Mouse (Mus musculus) kidney, adult 11 months (tissue): ENCODE measurements around the gene Pcbp1.
A peak's percentile ranks its signal among the peaks of the same experiment; 100 is the strongest.
"Not testable (repeated sequence)": the region's sequence is repeated elsewhere in the genome, so short reads cannot be mapped to it uniquely, and the experiment has no call there.

Source experiments
- DNase-seq: peaks from one replicate; pipeline ENCODE4 v3.0.0; 2022

Gene Pcbp1

DNA sequence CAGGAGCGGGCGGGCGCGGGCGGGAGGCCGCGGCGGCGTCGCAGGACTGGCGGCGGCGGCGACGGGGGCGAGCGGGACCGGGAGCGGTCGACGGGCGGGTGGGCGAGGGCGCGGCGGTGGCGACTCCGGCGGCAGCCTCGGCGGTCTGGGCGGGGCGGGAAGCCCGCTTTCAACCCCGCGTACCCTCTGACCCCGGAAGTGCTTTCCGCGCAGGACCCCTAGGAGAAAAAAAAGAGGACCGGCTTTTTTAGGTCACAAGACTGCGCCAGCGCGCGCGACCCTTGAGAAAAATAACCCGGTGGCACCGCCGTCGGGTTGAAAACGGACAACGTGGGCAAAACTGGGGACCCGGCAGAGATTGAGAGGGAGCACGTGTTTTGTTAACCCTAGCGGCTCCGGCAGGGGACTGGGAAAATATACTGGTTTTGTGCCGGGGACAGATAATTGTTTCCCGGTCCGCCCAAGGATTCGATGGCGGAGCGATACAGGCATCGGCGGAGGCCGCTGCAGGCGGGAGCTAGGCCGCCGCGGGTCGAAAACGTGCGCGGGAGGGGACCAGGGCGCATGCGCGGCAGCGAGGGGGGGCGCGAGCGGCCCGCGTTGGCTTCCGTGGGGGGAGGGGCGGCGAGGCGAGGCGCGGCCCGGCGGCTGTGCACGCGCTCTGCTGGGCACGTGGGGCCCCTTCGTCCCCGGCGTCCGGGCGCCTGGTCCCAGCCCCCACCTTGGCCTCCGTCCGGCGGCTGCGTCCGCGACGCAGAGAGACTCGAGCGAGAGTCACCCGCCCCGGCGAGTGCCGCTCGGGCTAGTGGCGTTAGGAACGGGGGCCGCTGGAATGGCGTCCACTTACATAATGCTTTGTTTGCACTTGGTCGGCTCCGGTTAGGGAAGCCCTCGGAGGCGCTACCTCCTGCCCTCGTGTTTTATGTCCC is at the start of gene Pcbp1:
Pcbp1 (minus strand) TSS at position 290 of the 929 bp plus-strand sequence.
- DNase-seq: peak; percentile 92

DNA sequence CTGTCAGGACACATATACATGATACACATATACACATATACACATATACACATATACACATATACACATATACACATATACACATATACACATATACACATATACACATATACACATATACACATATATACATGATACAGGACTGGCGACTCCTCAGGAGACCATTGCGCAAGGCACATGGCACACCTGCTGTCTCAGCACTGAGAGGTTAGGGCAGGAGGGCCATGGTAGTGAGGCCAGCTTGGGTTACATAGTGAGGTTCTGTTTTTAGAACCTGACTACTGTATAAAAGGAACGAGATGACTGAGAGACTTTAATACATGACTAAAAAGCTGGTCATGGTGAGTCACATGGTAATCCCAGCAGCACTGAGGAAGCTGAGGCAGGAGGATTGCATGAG is 48.4 kb upstream of the Pcbp1 start:
- DNase-seq: no peak

DNA sequence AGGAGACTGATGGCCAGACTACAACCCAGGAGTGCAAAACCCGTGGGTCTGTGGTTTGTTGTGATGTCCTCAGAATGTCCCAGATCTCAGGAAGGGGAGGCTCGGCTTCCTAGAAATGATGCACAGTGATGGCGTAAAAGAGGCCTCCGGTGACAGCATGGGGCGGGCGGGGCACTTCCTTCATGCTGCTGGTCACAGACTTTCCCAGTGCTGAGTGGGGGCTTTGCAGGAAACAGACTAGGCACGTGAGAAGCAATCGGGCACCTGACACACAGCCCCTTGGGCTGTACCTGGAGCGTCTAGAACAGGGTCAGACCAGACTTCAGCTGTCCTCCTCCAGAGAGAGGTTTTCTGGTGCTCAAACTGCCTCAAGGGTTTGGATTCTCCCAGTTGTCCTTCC is 44.7 kb upstream of the Pcbp1 start:
- no peak for DNase-seq

DNA sequence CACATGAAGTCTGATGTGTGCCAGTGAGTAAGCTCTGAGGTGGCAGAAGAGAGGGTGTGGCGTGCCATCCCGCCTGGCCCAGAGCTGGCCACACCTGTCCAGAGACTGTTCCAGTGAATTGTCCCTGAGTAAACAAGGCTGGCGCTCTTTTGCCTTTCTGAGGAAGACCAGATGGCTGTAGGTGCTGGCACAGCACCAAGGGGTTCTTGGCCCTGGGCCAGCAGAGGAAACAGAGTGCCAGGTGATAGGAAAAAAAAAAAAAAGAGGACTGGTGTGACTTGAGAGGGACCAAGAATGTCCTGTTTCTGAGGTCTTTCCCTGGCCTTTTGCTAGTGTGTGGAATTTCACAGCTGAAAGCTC is 43.3 kb upstream of the Pcbp1 start:
- DNase-seq: peak; percentile 39

DNA sequence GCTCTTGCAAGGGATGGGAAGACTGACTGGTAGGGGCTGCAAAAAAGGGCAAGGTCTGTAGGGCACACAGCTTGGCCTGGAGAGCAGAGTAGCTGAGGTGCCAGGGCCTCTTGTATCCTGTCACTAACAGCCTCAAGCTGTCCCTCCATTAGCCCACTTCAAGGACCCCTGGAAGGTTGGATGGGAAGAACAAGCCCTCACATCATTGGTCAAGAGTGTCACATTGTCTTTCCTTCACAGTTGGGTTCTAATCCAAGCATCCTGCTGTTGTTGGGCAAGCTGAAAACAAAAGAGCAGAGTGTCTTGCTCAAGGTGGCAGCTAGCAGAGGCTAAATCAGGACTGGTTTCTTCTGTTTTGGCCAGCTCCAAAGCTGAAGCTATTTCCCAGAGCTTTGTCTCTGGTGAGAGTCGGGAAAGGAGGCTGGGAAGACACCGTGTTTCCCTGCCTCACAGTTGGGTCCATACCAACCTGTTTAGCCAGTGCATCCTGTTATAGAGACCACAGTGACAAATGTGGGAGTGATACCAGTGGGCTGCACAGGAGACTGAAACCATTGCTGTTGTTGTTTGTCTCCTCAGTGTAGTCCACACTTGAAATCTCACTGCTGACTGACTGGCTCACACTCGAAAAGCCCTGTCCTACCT is 42.8 kb upstream of the Pcbp1 start:
- DNase-seq: no peak

DNA sequence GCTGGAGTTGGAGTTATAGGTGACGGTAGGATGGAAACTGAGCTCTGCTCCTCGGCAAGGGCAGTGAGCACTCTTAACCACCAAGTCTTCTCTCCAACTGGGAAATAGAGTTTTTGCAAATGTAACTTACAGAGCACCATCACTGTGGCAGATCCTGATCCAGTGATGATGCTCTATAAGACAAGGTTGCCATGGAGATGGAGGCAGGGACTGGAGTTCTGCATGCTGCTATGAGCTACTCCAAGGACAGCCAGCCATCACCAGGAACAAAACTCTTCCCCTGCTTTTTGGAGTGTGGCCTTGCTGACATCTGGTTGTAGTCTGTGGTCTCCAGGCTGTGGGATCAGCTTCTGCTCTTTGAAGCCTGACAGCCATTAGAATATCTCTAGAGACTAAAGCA is 39.7 kb upstream of the Pcbp1 start:
- DNase-seq: no peak

DNA sequence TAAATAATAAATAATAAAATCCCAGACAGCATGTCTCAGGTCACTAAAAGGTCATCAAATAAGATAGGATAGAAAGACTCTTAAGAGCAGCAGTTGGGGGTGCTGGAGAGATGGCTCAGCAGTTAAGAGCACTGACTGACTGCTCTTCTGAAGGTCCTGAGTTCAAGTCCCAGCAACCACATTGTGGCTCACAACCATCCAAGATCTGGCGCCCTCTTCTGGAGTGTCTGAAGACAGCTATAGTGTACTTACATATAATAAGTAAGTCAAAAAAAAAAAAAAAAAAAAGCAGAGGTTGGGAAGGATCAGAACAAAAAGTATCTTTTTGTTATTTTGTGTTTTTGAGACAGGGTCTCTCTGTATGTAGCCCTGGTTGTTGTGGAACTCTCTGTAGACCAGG is 31.1 kb upstream of the Pcbp1 start:
- DNase-seq: not testable (repeated sequence)

DNA sequence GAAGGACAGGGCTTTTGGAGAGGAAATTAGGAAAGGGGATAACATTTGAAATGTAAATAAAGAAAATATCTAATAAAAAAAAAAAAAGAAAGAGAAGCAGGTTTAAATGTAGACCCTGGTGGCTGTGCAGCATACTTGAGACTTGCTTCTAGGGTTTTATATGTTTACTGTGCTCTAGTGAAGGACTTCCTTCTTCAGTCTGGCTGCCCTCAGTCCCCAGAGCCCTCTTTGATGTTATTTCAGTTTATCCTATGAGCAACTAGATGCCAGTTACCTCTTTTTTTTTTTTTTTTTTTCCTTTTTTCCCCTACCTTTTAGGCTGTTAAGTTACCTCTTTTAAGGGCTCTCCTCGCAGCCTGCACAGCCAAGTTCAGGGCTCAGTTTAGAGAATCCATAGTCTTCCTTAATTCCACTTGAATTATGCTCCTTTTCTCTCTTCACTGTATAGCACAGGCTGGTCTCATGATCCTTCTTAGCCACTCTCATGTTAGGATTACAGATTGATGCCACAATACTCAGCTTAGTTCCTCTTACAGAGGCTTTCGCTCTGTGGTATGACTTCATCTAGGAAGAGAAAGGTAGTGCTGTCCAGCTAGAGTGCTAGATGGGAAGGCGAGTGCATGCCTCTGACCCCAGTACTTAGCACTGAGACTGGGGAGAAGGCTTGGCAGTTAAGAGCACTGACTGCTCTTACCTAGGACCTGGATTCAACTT is 30.4 kb upstream of the Pcbp1 start:
- DNase-seq: no peak

DNA sequence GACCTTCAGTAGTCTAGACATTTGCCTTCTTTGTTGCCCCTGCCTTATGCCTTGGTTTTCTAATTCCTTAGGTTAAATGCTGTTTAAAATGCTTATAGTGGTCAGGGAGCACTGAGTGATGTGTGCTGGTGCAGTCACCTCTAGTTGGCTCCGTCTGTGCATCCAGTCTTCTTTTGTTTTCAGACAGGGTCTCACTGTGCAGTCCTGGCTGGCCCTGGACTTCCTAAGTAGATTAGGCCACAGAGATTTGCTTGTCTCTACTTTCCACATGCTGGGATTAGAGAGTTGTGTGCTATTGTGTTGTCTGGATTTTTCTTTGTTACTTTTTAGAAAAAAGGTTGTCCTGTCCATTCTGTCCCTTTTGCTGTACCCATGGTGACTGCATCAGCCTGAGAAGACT is 24.5 kb upstream of the Pcbp1 start:
- DNase-seq: no peak

DNA sequence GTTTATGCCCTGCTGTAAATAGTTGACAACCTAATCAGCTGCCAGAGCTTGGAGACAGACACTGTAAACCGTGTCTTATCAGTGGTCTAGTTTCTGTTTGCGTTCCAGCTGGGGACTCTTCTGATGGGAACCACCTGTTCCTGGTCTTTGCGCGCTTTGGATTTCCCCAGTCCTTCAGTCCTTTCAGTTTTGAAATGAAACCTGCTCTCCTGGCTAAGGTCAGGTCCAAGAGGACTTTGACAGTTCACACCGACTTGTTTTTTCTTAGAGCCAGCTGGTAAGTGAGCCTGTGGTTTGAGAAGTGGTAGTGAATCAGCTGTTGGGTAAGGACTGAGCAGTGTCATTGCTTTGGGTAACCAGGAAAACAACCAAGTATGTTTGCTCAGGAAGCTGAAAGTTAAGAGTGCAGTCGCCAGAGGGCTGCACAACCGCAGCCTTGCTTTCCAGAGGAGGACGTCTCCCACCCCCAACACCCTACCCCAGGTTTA is 21.8 kb upstream of the Pcbp1 start:
- peak; percentile 51 for DNase-seq

DNA sequence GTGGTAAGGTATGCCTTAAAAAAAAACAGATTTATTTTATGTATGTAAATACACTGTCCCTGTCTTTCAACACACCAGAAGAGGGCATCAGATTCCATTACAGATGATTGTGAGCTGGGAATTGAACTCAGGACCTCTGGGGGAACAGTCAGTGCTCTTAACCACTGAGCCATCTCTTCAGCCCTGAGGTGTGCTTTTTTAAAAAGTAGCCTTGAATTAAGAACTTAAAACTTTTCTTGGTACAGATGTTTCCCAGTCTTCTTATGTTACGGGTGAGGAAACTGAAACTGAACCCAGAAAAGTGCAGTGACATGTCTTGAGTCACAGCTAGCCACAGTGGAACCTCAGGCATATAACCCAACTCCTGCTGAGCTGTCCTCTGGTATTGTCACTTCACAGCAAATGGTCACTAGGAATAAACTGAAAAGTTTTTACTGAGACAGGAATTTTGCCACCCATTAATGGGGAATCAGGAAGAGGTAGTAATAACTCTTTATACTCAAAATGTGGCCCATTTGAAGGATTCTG is 21.2 kb upstream of the Pcbp1 start:
- no peak for DNase-seq

DNA sequence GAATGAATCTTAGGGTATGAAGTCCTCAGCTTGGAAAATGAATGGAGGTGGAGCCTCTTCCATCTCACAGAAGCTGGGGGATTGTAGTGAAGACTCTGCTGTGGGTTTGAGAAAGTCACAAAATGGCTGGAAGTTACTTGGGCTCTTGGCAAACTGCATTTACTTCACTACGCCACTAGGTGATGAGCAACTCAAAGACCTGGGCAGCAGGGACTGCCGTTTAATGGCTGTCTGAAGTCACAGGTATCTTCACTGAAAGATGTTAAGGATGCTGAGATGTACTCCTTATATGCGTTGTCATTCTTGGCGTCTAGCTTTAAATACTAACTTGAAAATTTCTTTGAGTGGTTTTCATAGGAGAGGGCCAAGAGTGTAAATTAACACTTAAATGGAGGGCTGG is 19.1 kb upstream of the Pcbp1 start:
- DNase-seq: no peak

DNA sequence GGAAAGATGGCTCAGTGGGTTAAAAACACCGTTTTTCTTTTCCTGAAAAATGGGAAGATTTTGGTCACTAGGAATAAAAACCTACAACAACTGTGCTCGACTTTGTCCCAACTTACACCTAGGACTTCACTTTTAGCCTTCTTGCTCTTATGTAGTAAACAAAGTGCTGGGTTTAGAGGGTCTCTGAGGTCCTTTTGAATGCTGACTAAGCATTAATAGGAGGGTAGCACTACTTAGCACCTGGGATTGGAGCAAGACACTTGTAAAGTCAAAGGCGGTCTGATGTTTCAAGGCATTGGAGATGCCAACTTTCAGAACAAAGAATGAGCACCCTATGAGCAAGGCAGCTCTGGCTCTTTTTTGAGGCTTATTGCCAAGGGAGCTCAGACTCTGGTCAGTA is 17.7 kb upstream of the Pcbp1 start:
- no peak for DNase-seq

DNA sequence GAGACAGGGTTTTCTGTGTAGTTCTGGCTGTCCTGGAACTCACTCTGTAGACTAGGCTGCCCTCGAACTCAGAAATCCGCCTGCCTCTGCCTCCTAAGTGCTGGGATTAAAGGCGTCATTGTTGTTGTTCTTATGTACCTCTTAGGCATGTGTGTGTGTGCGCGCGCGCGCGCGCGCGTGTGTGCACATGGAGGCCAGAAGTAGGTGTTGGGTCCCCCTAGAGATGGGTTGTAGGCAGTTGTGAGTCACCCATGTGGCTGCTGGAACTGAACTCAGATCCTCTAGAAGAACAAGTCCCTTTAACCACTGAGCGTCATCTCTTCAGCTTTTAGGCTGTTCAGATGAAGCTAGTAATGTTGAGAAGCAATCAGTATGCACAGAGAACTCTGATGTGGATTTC is 16.9 kb upstream of the Pcbp1 start:
- DNase-seq: no peak

DNA sequence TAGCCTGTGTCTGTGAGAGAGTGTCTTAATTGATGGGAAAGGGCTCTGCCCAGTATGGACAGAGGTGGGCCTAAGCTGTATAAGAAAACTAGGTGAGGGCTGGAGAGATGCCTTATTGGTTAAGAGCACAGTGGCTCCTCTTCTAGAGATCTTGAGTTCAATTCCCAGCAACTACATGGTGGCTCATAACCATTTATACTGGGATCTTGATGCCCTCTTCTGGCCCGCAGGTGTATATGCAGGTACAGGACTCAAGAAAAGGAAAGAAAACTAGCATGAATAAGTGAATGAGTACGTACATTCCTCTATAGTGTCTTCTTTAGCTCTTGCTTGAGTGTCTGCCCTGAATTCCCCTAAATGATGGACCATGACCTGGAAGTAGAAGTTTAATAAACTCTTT is 15.5 kb upstream of the Pcbp1 start:
- no peak for DNase-seq

DNA sequence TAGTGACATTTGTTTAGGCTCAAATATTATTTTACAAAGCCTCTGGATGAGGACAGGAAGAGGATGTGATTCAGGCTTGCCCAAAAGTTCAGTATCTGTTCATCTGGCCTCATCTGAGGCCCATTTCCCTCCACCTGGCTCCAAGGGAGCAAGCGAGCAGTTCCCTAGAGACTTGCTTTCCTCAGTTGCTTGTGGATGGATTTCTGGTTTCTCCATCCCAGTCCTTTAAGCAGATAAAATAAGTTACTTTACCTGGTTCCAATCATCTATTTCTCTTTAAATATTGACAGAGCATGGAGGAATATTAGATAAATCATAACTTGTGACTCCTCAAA is 2.3 kb upstream of the Pcbp1 start:
- no peak for DNase-seq

DNA sequence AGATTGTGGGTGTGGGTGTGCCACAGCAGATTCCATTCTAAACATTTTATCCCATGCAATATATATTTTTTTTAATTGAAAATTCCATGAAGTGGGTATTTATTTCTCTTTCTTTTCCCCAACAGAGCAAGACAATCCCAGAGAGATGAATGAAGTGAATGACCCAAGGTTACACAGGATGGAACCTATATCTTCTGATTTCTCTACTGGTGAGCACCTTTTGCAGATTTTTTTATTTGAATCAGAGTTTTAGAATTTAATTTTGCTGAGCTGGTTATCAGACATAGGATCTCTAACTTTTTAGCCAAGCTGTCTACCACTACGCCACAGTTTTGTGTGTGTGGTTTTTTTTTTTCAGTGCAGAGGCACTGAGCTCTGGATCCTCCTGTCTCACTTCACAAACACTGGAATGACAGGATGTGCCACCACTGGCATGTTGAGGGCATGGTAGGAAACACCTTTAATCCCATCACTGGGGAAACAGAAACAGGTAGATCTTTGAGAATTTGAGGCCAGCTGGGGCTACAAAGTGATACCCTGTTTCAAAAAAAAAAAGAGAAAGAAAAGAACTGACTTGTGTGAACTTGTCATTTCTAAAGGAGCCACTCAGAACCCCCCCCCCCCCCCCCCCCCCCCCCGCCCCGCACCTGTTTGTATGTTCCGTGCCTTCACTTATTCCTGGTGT is 1.8 kb upstream of the Pcbp1 start:
- no peak for DNase-seq

DNA sequence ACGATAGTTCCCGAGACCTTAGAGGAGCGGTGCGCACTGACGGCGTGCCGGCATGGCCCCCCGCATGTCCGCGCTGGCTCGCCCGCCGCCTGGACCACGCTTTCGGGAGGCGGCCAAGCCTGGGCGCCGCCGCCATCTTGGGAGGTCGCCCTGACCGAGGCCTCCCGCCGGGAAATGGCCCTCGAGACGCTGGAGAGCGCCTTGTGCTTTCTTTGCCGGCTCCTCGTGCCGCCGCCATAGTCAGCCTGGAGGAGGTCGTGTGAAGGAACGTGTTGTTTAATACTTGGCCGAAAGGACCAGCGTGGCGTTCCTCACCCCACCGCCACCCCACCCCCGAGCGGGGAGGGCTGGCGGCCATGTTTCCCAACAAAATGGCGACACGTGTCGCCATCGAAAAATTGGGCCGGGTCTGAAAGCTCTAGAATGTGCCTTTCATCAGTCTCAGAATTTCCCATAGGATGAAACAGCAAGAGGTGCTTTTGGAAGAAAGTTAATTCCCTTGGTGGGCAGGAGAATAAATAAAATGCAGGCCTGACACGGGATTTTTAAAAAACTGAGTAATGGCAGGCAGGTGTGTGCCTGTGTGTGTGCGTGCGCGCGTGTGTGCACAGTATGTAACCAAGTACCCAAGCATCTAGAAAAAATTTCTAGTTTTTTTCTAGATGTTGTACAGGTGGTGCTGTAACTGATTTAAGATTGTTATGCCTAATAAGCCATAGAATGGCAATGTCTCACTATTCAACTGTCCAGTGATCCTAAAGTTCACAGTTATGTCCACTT is 1.0 kb upstream of the Pcbp1 start:
- no peak for DNase-seq

DNA sequence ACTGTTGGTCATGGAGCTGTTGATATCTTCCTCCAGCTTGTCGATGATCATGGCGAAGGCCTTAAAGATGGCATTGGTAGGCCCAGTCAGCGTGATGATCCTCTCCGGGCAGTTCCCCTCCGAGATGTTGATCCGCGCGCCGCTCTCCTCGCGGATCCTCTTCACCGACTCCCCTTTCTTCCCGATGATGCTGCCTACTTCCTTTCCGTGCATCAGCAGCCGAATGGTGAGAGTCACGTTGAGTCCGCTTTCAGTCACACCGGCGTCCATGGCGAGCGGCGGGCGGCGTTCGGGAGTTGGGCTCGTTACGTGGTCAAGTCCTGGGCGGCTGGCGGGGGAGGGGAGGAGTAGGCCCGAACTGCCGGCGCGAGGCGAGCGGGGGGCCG is 482 bp downstream of the Pcbp1 start:
- peak; percentile 77 for DNase-seq

DNA sequence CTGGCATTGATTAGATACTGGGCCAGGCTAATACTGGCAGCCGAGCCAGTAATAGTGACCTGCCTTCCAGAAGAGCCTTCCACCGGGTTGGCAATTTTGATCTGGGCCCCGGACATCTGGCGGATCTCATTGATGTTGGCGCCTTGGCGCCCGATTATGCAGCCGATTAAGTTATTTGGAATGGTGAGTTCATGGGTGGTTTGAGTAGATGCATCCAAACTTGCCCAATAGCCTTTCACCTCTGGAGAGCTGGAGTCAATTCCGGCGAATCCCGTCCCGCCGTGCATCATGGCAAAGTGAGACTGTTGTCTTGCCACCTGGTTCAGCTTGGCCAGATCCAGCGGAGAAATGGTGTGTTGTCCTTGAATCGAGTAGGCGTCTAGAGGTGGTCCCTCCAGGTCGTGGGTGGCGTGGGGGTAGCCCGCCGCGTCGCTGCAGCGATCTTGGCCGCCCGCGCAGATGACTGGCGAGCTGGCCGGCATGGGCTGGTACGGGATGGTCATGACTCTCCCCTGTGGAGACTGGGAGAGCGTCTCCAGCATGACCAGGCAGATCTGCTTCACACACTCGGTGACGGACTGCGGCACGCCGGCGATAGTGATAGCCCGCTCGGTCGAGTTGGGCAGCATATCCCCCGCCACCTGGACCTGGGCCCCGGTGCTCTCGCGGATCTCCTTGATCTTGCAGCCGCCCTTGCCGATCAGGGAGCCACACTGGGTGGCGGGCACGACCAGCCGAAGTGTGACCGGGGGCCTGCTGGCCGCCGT is 1.1 kb downstream of the Pcbp1 start:
- DNase-seq: peak; percentile 43

DNA sequence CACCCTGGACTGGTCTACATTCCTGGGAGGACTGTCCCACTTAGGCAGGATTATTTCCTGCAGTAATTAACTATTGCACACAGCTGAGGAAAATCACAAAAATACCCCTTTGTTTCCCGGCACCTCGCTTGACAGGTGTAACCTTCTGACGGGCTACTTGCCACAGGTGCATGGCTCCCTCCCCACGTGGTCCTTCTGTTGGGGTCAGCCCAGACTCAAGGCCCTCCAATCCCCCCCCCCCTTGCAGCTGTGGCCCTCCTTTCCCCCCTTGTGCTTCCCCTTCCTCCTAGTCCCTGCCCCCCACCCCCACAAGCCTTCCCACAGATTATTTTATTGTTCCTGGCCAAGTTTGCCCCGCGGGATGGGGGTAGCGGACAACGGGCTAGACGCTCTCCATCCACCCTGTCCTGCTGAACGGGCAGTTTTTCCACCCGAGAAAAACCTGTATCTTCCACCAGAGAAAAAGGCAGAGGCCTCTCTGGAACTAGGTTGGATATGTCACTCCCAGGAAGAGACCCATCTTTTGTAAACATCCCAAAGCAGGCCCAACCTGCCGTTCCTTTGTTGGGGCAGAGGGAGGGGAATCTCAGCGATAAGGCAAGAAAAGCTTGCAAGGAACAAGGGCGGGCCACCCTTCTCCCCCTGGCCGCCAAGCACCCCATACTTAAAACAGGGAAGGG is 2.2 kb downstream of the Pcbp1 start:
- no peak for DNase-seq
